Mouse (Mus musculus): ENCODE data around the gene Setx.
"Not testable (repeated sequence)": the region's sequence is repeated elsewhere in the genome, so short reads cannot be mapped to it uniquely, and the experiment has no call there.

The Setx gene

DNA sequence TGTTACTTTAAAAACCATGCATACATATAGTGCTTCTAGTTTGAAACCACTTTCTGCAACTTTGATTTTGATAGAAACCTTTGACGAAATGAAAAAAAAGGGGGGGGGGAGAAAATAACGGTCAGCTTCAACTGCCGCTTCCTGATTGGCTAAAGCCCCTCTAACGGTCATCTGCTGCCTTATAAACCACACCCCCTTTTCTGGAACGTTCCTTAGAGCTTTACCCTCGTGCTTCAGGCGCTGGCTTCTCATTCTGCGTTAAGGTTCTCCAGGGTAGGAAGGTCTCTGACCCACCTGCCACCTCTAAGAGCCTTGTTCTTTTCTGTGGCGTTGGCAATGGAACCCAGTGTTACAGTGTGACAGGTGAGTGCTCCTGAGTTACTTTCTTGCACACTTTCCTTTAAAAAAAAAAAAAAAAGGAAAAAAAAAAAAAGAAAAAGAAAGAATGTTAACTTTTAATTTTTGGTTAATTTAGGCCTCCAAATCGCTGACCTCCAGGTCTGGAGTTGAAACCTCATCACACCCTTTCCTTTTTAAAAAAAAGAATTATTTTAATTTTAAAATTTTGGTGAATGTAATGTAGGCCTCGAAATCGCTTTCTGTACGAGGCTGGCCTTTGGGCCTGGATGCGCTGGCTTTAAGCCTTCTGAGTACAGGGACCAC is at the start of gene Setx:
Gene Setx (plus strand): TSS at position 275 of the 663 bp plus-strand sequence.
- no peak for DNase-seq

DNA sequence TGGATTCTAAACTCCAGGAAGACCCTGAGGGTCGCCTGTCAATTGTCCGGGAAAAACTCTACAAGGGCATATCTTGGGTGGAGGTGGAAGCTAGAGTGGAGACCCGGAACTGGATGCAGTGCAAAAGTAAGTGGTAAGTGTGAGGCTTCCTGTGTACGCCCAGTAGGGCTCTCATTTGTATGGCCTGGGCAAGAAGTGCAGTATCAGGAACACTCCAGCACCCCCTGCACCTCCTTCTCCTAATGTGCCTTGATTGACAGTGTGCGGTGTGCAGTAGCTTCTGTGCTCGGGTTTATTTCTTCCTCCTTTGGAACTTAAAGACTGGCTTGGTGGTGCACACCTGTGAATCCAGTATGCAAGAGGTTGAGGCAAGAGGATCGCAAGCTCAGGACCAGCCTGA is 49.3 kb upstream of the Setx start:
- DNase-seq = no peak

DNA sequence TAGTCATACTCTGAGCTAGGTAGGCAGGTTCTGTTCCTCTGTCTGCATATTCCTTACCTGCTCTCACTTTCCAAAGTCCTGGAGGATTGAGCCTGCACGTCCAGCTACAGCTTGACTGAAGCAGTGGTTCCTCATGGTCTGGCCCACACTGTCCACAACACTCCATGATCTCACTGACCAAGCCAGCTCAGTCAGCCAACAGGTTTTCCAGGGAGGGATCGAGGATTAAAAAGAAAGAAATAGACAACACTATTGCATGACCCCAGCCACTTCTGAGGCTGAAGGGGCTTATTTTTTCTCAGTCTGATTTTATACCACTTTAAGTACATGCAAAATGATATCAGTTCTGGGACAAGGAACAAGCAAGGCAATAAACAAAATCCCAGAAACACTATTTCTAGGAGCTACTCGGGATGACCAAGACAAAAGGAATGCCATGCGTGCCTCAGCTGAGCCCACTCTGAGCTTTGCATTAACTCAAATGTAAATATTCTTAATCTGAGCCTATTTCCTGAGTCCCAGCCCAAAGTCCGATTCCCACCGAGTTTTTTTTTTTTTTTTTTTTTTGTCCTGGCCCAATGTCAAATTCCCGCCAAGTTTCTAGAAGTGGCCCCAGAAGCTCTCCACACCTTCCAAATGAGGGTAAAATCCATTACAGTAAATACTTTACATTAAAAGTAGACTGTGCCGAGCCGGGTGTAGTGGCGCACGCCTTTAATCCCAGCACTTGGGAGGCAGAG is 48.5 kb upstream of the Setx start:
- DNase-seq = no peak

- DNase-seq = no peak
Measured at GRCm38 (mm10) chr2:29076226-29076625, 47.8 kb upstream of the Setx start.

GRCm38 (mm10) chr2:29081965-29082364 is 42.0 kb upstream of the Setx start:
- no peak for DNase-seq

DNA sequence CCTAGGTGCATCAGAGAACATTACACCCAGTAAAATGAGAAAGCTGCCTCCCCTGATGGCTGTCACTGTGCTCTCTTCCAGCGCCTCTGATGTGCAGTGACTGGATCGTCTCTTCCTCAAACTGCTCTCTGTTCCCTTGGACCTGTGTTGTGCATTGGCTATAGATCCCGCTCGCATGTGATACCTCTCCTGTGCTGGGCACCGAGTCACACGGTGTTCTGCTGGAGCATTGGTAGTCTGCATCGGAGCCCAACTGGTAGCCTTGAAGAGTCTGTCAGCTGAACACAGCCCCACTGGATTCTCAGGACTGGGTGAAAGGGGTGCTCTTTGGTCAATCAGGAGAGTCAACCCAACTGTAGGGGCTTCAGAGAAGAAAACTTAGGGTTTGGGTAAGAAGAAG is 38.0 kb upstream of the Setx start:
- no peak for DNase-seq

DNA sequence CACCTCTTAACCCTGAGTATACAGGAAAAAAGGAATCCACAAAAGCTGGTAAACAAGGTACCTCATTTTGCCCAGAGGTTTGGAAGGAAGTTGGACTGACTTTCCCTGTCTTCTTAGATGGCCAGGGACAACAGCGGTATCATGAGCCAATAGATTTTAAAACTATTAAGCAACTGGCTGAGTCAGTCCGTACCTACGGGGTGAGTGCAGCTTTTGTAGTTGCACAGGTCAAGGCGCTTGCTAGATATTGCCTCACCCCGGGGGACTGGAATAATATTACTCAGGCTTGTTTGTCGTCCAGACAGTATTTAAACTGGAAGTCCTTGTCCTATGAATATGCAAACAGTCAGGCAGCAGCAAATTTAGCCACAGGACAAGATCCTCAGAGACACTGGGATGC is 34.7 kb upstream of the Setx start:
- DNase-seq = not testable (repeated sequence)

GRCm38 (mm10) chr2:29095674-29096073 is 28.3 kb upstream of the Setx start:
- DNase-seq = no peak

GRCm38 (mm10) chr2:29096751-29097150 is 27.2 kb upstream of the Setx start:
- DNase-seq = no peak

GRCm38 (mm10) chr2:29097465-29097864 is 26.5 kb upstream of the Setx start:
- DNase-seq = peak; percentile 21 to 57

GRCm38 (mm10) chr2:29097955-29098354 is 26.0 kb upstream of the Setx start:
- DNase-seq = not testable (repeated sequence)

GRCm38 (mm10) chr2:29098786-29099185 is 25.2 kb upstream of the Setx start:
- no peak for DNase-seq

GRCm38 (mm10) chr2:29099646-29100045 is 24.3 kb upstream of the Setx start:
- no peak for DNase-seq

DNA sequence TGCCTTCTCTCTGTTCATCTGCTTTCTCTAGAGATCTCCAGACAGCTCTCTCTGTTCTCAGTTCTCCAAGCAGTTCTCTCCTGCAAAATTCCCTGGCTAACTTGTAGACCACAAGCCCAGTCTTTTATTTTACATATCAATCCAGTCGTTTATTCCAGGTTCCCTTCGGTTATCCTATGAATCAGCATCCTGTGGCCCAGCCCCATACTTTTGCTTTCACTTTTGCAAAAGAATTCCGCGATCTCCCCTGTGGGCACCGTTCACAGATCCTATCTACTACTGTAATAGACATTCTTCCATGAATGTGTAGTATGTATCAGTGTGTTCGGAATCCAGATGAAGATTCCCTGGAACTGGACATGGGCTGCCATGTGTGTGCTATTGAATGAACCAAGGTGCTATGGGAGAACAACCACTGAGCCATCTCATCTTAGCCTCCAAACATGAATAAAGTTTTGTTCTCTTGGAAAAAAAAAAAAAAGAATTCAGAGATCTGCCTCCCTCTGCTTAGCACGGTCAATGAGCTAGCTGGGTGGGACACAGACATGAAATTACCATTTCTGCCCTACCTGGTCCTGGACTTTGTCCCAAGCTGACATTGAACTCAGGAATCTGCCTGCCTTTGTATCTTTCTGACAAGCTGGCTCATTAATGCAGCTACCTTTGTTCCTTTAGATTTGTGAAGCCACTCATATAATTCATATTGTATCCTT is 23.0 kb upstream of the Setx start:
- DNase-seq = no peak

GRCm38 (mm10) chr2:29102416-29103377 is 21.3 kb upstream of the Setx start:
- DNase-seq = not testable (repeated sequence)

DNA sequence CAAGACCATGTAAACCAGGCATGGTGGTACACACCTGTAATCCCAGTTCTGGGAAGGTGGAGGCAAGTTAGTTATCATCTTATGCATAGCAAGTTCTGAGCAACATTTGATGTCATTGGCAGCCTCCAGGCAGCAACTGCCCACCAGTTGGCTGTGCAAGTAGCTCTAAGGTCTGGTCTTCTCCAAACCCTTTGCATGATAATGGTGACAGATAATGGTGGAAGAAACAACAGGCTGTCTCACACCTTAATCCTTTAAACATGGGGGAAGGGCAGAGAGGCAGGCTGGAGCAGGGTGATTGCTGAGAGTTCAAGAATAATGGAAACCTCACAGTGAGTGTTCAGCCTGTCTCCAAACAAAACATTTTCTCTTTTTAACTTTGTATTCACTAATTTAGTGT is 3.0 kb upstream of the Setx start:
- no peak for DNase-seq

- peak in 1 of 2 experiments; percentile 36 for DNase-seq
Measured at GRCm38 (mm10) chr2:29122446-29122845, 1.5 kb upstream of the Setx start.

- no peak for DNase-seq
Measured at GRCm38 (mm10) chr2:29124571-29124935, 572 bp downstream of the Setx start.

DNA sequence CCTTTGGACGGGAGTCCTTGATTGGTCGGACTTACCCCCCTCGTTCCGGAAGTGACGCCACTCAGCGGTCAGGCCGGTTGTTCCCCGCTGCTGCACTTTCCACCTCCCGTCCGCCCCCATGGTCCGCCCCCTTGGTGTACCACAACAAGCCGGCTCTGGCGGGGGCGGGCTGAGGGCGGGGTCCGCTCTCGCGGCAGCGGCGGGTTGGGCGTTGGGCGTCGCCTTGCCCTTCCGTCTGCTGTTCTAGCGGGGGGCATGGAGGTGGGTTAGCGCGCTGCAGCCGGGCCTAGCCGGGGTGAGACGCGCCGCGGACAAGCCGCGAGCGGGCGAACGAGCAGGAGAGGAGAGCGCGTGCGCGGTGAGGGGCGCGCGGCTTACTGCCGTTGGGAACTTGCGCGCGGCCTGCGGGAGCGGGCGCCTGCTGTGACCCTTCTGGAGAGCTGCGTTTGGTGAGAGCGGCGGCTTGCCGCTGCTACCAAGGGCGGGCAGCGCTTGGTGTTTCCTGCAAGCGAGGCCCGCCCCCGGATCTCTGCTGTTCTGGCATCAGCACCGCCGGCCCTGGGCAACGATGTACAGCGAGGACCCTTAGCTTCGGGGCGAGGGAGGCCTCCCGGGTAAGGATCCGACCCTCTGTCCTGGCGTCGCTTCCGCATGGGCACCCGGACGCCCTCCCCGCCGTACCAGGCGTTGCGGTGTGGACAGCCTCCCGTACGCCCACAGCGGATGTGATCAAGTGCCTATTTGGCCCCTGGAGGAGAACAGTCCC is 1.1 kb downstream of the Setx start:
- DNase-seq = peak; percentile 100

- no peak for DNase-seq
Measured at GRCm38 (mm10) chr2:29130118-29130899, 6.3 kb downstream of the Setx start.

DNA sequence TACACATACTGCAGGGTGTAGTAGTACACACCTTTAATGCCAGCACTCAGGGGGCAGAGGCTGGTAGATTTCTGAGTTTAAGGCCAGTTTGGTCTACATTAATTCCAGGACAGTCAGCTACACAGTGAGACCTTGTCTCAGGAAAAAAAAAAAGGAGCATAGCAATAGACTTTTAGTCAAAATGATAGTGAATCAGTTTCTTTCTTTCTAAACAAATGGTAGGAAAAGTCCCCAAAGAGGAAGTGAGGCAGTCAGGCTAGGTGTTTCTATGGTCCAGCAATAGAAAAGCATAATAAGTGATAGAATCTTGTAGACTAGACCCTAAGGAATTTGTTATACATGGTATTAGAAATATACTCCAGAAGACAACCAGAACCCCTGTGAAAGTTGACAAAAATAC is 11.2 kb downstream of the Setx start:
- DNase-seq = no peak

All from thymus, adult 18-20 months (tissue).